Mouse (Mus musculus): ENCODE results near the gene Stum.
A peak's percentile ranks its signal among the peaks of the same experiment; 100 is the strongest.

Gene Stum

DNA sequence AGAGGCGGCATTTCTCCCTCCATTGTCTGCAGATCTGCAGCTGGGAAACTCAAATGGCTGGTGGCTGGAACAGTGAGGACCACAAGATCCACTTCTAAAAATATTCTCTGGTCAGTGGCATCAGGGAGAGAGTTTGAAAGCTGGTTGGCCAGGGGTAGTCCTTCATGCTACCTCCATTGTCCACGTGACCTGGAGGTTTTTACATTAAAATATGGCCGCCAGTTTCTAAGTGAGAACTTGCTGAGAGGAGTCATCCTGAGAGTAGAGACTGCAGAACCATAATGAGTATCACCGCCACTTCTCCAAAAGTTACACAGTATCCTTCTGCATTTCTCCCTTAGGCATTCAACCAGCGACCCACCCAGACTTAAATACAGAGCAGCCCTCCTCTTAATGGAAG is 2.0 kb upstream of the Stum start:
- DNase-seq: no peak

DNA sequence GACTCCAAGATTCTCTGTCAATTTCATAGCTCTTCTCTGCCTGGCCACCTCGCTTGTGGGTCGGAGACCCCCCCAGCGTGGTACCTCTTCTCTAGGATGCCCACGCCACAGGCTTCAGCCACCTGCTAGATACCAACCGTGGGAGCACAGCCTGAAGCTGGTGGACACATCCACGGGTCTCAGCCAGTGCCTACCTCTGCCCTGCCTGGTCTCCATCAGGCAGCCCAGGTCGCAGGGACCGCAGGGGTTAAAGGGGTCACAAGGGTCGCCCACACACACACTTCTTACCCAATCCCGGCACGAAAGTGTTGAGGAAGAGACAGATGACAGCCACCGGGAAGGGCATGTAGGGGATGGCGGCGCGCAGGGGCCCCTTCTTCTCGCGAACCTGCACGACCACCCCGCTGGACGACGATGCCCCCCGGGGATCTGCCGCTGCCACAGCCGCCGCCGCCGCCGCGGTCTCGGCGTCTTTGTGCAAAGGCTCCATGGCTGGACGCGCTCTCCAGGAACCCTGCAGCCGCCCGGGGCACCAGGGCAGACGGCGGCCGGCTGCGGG is 385 bp downstream of the Stum start:
- no peak for DNase-seq

DNA sequence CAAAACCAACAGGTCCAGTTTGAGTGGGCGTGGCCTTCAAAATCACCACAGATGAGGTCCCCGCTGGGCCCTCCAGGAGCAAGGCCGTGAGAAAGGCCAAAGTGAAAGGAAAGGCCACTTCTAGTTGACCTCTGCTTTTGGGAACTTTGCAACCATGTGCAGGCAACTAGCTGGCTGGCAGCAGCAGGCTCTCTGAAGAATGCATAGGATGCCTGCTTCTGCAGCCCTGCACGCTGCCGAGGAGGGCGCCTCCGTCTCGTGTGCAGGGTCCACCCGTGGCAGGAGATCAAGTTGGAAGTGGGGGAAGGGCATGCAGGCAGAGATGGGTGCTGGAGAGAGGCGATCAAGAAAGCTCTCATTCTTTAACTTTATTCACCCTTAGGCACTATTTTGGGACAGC is 1.3 kb downstream of the Stum start:
- DNase-seq: no peak

- DNase-seq: no peak
These were observed 2.0 kb downstream of the Stum start for GRCm38 (mm10) chr1:180481331-180481730.

DNA sequence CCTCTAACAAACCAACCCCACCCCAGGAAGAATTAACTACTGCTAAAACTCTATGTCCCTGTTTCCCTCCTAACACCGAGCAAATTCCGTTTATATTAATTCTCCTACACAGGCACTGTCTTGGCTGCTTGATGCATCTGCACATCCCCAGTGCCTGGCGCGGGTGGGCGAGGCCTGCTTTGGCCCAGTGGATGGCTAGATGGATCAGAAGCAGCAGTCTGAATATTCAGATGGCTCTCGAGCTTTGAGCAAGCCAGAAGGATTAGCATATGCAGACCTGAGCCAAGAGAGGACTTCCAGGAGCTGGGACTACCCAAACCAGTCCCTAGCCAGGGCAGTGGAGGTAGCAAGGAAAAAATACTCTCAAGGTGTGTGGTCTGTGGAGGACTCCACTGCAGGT is 3.0 kb downstream of the Stum start:
- no peak for DNase-seq

DNA sequence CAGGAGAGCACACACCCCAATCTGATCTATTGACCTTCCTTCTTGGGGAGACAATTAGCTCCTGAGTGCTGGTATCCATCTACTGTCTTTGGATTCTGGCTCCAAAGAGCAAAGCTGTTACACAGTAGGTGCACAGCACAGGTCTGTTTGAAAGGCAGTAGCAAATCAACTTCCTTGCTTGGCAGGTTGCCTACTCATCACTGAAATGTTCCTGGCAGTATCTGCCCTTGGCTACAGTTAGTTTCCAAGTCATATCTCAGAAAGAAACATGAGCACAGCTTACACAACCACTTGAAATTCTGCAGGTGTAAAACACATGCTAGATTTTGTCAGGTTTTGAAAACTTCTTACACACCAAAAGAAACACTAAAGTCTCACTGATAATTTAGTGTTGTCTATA is 9.7 kb downstream of the Stum start:
- DNase-seq: peak in 1 of 2 experiments; percentile 19

DNA sequence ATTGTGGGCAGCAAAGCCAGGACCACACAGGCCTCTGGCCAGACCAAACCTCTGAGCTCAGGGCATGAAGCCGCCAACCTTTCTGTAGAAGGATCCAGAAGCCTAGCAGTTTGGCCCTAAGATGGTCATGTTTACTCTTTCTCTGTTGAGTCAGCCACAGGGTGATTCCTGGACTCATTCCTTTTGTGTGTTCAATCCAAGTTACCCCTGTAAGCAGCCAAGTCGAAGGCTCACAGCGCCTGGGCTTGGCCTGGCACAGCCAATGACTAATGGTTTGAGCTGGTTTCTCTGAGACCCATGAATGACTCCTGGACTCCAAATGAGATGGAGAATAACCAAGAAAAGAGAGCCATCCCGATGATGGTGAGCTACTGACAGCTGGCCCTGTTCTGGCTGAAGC is 15.3 kb downstream of the Stum start:
- no peak for DNase-seq

DNA sequence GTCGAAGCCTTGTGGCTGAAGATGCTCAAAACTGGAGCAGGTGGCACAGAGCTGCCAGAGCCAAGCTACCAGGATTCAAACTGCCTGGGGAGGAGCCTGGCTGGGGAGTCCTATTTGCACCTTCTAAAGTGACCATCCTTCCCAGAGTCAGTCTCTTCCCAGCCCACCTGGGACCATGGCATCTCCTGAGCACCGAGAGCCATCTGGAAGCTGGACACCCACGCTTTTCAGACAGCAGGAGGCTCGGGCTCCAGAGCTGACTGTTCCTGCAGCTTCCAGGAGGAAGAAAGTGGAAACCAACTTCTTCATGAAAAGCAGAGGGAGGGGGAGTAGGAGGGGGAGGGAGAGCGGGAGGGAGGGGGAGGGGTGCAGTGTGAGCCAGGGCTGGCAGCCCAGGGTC is 17.7 kb downstream of the Stum start:
- peak; percentile 6 to 13 for DNase-seq

GRCm38 (mm10) chr1:180464357-180464756 is 18.9 kb downstream of the Stum start:
- DNase-seq: no peak

- DNase-seq: no peak
These were observed 20.3 kb downstream of the Stum start for GRCm38 (mm10) chr1:180462983-180463475.

DNA sequence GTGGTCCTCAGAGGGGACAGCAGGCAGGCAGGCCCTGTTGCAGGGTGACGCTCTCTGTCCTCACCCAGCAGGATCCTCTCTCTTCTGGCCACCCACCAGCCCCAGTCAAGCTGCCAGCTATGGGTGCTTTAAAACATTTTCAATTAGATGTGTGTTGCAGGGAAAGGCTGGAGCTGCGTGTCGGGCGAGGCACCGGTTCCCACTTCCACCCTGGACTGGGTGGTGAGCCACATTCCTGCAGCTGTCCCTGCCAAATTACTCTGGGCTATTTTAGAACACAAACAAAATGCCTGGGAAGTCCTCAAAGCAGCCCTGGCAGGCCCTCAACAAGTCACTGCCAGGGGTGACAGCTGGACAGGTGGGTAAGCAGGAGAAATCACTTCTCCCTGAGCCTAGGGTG is 20.9 kb downstream of the Stum start:
- peak; percentile 12 to 19 for DNase-seq

DNA sequence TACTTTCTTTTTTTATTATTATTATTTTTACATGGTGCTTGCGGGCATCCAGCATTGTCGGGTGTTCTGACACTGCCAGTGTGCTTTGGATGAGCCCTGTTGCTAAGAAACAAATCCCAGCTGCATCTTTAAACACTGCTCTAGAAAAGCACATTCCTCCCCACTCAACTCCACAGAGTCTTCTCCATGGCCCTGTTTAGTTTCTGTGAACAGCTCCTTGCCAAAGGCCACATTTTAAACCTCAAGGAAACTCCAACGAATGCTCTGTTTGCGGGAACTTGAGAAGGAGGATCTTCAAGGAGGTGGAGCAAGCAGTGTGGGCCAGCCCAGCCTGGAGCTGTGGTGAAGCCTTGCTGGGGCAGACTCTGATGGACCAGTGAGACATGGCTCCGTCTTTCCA is 22.6 kb downstream of the Stum start:
- DNase-seq: no peak

DNA sequence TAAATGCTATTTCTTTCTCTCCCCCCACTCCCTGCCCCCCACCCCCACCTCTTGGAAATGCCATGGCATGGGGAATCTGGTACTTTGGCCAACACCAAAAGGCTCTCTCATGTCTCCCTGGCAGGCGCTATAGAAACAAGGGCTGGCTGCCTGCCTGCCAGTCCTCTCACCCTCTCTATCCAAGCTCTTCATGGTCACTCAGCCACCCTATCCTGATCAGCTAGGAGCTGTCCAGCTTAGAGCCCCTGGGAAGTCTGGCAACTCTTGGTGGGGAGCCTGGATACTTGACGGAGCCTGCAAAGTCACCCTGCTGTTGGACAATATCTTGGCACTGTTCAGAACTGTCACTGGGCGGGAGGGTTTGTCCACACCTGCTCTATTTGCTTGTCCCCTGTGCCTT is 24.6 kb downstream of the Stum start:
- peak; percentile 14 to 23 for DNase-seq

DNA sequence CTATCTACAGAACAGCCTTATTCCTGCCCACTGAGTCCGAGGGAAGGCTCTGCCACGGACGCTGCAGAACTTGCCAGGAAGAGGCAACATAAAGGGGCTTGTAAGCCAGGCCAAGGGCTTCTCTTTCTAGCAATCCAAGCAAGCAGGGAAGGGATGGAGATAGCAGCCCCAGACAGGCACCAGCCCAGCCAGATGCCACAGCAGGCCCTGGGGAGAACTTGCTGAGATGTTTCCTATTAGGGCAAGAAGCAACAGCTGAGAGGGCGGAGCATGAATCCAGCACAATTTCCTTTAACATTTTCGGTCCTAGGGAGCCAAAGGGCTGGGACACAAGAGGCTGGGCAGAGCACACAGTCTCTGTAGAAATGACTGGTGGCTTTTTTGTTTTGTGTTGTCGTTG is 25.0 kb downstream of the Stum start:
- peak; percentile 43 to 50 for DNase-seq

- DNase-seq: no peak
These were observed 33.7 kb downstream of the Stum start for GRCm38 (mm10) chr1:180449641-180450040.

GRCm38 (mm10) chr1:180444411-180444810 is 38.9 kb downstream of the Stum start:
- DNase-seq: no peak

DNA sequence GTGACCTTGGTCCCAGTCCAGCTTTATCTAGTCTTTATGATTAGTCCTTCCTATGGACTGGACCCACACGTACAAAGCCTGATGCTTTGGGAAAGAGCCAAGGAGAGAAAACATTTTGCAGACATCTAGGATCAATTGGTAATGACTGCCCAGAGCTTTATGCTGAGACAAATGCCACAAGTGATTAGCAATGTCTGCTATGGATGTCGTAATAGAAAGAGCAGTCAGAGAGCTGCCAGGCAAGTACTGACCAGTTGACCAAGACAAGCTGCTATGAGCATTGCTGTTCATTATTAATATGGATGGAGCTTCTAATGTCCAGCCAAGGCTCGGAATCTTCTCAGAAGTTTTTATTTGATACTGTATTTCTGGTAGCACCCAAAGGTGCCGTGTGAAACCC is 43.8 kb downstream of the Stum start:
- no peak for DNase-seq

DNA sequence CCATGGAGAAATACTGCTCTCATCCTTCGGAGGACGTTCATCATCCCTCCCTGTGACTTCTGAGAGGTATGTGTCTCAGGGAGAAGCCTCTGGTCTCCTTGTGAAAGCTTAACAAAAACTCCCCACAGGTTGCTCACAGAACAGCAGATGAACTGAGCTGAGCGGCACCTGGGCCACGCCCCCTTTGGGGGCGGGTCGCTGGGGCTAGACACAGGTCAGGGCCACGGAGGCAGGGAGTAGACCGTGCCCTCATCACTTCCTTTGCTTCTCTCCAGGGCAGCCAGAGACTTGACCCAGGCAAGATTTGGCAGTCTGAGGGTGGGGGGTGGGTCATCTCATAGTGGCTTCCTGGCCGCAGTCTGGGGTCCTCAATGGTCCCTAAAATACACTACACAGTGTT is 48.4 kb downstream of the Stum start:
- DNase-seq: no peak

DNA sequence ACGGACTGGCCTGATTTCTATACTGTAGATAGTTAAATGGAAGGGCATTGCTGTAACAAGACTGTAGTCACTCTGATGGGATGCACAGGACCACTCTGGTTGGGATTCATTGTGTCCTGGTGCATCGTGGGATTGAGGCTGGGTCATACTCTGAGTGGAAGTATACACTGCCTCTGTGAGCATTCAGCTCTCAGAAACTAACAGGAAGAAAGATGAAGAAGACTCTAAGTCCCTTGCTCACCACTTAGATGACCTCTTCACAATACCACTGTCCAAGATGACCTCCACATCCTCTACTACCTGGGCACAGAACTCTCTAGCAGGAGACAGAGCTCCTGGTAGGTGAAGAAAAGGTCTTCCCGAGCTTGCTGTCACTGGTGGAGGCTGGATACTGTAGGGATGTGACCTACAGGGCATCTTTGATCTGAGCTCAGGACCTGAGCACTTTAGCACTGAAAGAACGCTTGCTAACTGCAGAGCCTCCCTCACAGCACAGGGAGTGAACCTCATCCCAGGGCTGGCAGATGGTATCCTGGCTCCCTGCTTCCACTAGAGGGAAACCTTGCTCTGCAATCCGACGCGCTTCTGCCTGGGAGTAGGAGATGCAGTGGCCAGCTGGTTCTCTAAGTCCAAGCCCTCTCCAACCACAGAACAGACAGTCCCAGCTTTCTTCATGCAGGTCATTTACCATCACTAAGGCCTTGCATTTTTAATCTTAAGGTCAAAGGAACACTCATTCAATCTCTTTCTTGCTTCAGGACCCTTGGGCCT is 49.3 kb downstream of the Stum start:
- peak; percentile 78 for DNase-seq

GRCm38 (mm10) chr1:180433098-180433538 is 50.2 kb downstream of the Stum start:
- DNase-seq: no peak

DNA sequence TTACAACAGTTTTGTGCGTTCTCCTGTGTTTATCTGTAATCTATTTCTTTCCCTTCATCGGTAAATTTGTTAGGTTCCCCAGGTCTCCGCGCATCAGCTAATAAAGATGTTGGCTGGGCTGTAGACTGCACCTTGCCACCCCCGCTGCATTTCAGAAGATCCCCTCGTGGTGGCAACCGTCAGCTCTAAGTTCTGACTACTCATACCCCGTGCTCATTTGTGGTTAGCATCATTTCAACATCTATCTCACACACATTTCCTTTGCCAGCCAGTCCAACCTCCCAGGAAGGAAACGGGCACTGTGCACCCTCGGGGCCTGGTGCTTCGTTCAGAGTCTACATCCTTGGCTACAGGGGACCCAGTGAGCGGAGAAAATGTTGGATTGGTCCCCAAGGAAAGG is 51.5 kb downstream of the Stum start:
- DNase-seq: no peak

DNA sequence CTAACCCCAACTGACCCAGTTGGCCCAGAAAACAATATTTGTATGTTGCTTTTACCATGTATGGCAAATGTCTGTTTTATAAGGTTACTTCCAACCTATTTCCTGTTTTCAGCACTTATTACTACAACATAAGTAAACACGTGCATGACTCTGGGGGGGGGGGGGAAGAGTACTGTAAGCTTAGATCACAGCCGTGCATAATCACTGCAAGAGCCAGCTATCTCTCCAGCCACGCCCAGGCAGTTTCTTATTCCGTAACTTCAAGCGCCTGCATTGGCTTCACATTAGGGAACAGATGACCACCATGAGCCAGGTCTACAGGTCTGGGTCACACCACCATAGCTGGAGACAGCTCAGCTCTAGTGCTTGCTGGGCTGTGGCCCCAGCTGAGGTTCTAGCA is 53.5 kb downstream of the Stum start:
- no peak for DNase-seq

DNA sequence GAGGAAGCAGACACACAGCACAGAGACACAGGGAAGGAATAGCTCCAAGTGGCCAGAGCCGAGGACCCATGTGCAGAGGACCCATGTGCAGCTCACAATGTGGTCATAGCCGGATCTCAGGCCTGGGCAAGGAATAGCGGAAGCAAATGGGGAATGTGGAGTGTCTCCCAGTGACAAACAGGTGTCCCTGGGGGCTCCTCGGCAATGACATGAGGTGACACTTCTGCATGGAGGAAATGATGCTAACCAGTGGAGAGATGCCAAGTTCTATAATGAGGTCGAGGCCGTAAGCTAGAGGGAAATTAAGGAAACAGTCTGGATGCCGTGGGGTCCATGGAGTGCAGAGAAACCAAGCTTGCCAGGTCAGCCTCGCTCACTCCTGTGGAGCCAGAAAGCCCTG is 54.4 kb downstream of the Stum start:
- no peak for DNase-seq

DNA sequence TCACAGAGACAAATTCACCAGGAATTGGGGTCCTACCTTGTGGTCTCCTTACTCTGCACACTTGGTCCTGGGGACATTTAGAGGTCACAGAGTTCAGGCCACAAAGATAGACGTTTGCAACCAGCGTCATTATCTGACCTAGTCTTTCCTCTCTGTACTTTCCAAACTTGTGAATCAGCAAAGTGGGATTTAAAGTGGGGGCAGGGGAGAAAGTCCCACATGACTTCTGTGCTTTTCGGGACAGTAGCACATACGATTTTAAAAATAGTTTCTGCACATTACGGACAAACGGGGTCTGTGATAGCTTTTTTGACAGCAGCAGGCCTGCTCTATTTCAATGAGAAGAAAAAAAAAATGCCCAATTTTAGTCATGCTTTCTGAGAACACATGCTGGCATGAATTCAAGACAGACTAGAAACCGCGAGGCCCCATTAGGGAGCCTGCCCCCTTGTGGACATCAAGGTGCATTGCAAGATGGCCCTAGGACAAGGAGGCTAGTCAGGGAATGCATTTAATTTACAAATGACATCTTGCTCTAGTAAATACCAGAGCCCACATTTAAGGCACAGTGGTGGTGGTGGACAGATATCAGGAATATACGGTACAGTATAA is 55.1 kb downstream of the Stum start:
- DNase-seq: peak; percentile 62 to 75

All from cerebellum, adult 18-20 months (tissue).